Mouse (Mus musculus): Measurements from ENCODE around the gene Wdr20. TPM values are rescaled to one million over a fixed set of nuclear protein-coding genes. Genes with fewer than 3 reads are reported as not detected.

The Wdr20 gene
- polyA plus RNA-seq, 1 experiment, result 15.5 TPM

- Histone ChIP-seq H3K4me3 (ENCODE audit: low read depth, low read length) (no peak overlapping the region), H3K4me1 (ENCODE audit: control insufficient read depth, insufficient read depth, insufficient read length, low read length) (0 out of 2 replicates have a peak, but pooled peaks cover 2% of the 10 kb centered on the region), H3K36me3 (ENCODE audit: control insufficient read depth, insufficient read depth, low read length) (peaks cover 20% of the 10 kb centered on the region), H3K27ac (ENCODE audit: insufficient read depth, low read depth, low read length) (no peak overlapping the region), H3K27me3 (ENCODE audit: control insufficient read depth, insufficient read depth, low read length) (no peaks in the 10 kb centered on the region)
- 87% methylated on average over 5 of the region's 5 CpGs for WGBS
- no peak for TF ChIP-seq CTCF (IDR thresholded peaks at IDR 0.05; ENCODE audit: extremely low read depth, insufficient read length, insufficient replicate concordance, low read depth, low read length)
- TF ChIP-seq POLR2A (IDR thresholded peaks at IDR 0.05; ENCODE audit: low read depth, low read length), result no peak
Observed at GRCm38 (mm10) chr12:110777853-110778252, 40.1 kb downstream of the Wdr20 start.

- Histone ChIP-seq H3K4me3 (ENCODE audit: low read depth, low read length) (no peak overlapping the region), H3K4me1 (ENCODE audit: control insufficient read depth, insufficient read depth, insufficient read length, low read length) (0 out of 2 replicates have a peak, but pooled peaks cover 3% of the 10 kb centered on the region), H3K27ac (ENCODE audit: insufficient read depth, low read depth, low read length) (no peak overlapping the region), H3K36me3 (ENCODE audit: control insufficient read depth, insufficient read depth, low read length) (peaks cover 20% of the 10 kb centered on the region), H3K27me3 (ENCODE audit: control insufficient read depth, insufficient read depth, low read length) (no peaks in the 10 kb centered on the region)
- 66% methylated on average over 7 of the region's 7 CpGs for WGBS
- TF ChIP-seq POLR2A (IDR thresholded peaks at IDR 0.05; ENCODE audit: low read depth, low read length), result no peak
- no peak for TF ChIP-seq CTCF (IDR thresholded peaks at IDR 0.05; ENCODE audit: extremely low read depth, insufficient read length, insufficient replicate concordance, low read depth, low read length)
Observed at GRCm38 (mm10) chr12:110779296-110779695, 41.6 kb downstream of the Wdr20 start.

- H3K4me1 ChIP-seq (ENCODE audit: control insufficient read depth, insufficient read depth, insufficient read length, low read length), result 0 out of 2 replicates have a peak, but pooled peaks cover 2% of the 10 kb centered on the region
- 80% methylated on average over 8 of the region's 8 CpGs for WGBS
- no peak for TF ChIP-seq POLR2A (IDR thresholded peaks at IDR 0.05; ENCODE audit: low read depth, low read length)
Observed at GRCm38 (mm10) chr12:110781181-110781580, 43.4 kb downstream of the Wdr20 start.

GRCm38 (mm10) chr12:110782278-110782677 lies 44.5 kb downstream of the Wdr20 start:
- Histone ChIP-seq H3K27ac (ENCODE audit: insufficient read depth, low read depth, low read length) (no peak overlapping the region), H3K27me3 (ENCODE audit: control insufficient read depth, insufficient read depth, low read length) (no peaks in the 10 kb centered on the region), H3K36me3 (ENCODE audit: control insufficient read depth, insufficient read depth, low read length) (peaks cover 23% of the 10 kb centered on the region), H3K4me1 (ENCODE audit: control insufficient read depth, insufficient read depth, insufficient read length, low read length) (0 out of 2 replicates have a peak, but pooled peaks cover 2% of the 10 kb centered on the region), H3K4me3 (ENCODE audit: low read depth, low read length) (no peak overlapping the region)
- 98% methylated on average over 1 of the region's 1 CpGs for WGBS
- no peak for TF ChIP-seq CTCF (IDR thresholded peaks at IDR 0.05; ENCODE audit: extremely low read depth, insufficient read length, insufficient replicate concordance, low read depth, low read length)

More at GRCm38 (mm10) chr12:110781181-110781580, 43.4 kb downstream of the Wdr20 start:
- Histone ChIP-seq H3K27ac (ENCODE audit: insufficient read depth, low read depth, low read length) (no peak overlapping the region), H3K27me3 (ENCODE audit: control insufficient read depth, insufficient read depth, low read length) (no peaks in the 10 kb centered on the region), H3K4me3 (ENCODE audit: low read depth, low read length) (no peak overlapping the region), H3K36me3 (ENCODE audit: control insufficient read depth, insufficient read depth, low read length) (peaks cover 23% of the 10 kb centered on the region)

GRCm38 (mm10) chr12:110784211-110784610 lies 46.5 kb downstream of the Wdr20 start:
- 0 out of 2 replicates have a peak, but pooled peaks cover 2% of the 10 kb centered on the region for H3K4me1 ChIP-seq (ENCODE audit: control insufficient read depth, insufficient read depth, insufficient read length, low read length)
- no peak overlapping the region for H3K4me3 ChIP-seq (ENCODE audit: low read depth, low read length)
- no peak for TF ChIP-seq CTCF (IDR thresholded peaks at IDR 0.05; ENCODE audit: extremely low read depth, insufficient read length, insufficient replicate concordance, low read depth, low read length)
- TF ChIP-seq POLR2A (IDR thresholded peaks at IDR 0.05; ENCODE audit: low read depth, low read length), result no peak
- peaks cover 27% of the 10 kb centered on the region for H3K36me3 ChIP-seq (ENCODE audit: control insufficient read depth, insufficient read depth, low read length)
- 73% methylated on average over 2 of the region's 2 CpGs for WGBS
- H3K27ac ChIP-seq (ENCODE audit: insufficient read depth, low read depth, low read length), result no peak overlapping the region
- H3K27me3 ChIP-seq (ENCODE audit: control insufficient read depth, insufficient read depth, low read length), result no peaks in the 10 kb centered on the region

- H3K36me3 ChIP-seq (ENCODE audit: control insufficient read depth, insufficient read depth, low read length), result peaks cover 16% of the 10 kb centered on the region
- 62% methylated on average over 4 of the region's 4 CpGs for WGBS
- TF ChIP-seq POLR2A (IDR thresholded peaks at IDR 0.05; ENCODE audit: low read depth, low read length), result no peak
- TF ChIP-seq CTCF (IDR thresholded peaks at IDR 0.05; ENCODE audit: extremely low read depth, insufficient read length, insufficient replicate concordance, low read depth, low read length), result no peak
Observed at GRCm38 (mm10) chr12:110786243-110786642, 48.5 kb downstream of the Wdr20 start.

GRCm38 (mm10) chr12:110790580-110790979 lies 52.8 kb downstream of the Wdr20 start:
- peaks cover 4% of the 10 kb centered on the region; the same call in 1 of the 2 replicates for H3K4me1 ChIP-seq (ENCODE audit: control insufficient read depth, insufficient read depth, insufficient read length, low read length)
- WGBS, result 91% methylated on average over 4 of the region's 4 CpGs
- H3K36me3 ChIP-seq (ENCODE audit: control insufficient read depth, insufficient read depth, low read length), result peaks cover 12% of the 10 kb centered on the region
- no peaks in the 10 kb centered on the region for H3K27me3 ChIP-seq (ENCODE audit: control insufficient read depth, insufficient read depth, low read length)
- TF ChIP-seq POLR2A (IDR thresholded peaks at IDR 0.05; ENCODE audit: low read depth, low read length) (no peak), CTCF (IDR thresholded peaks at IDR 0.05; ENCODE audit: extremely low read depth, insufficient read length, insufficient replicate concordance, low read depth, low read length) (no peak)
- no peak overlapping the region for H3K27ac ChIP-seq (ENCODE audit: insufficient read depth, low read depth, low read length)
- H3K4me3 ChIP-seq (ENCODE audit: low read depth, low read length), result no peak overlapping the region

More at GRCm38 (mm10) chr12:110786243-110786642, 48.5 kb downstream of the Wdr20 start:
- Histone ChIP-seq H3K4me1 (ENCODE audit: control insufficient read depth, insufficient read depth, insufficient read length, low read length) (peaks cover 6% of the 10 kb centered on the region; the same call in 1 of the 2 replicates), H3K4me3 (ENCODE audit: low read depth, low read length) (no peak overlapping the region), H3K27ac (ENCODE audit: insufficient read depth, low read depth, low read length) (no peak overlapping the region), H3K27me3 (ENCODE audit: control insufficient read depth, insufficient read depth, low read length) (no peaks in the 10 kb centered on the region)
